In genomic region chr4:111477507-111477906, GRCm38 (mm10) we compare ENCODE assay signal across 21 mouse cellular contexts.
A peak's percentile ranks its signal among the peaks of the same experiment; 100 is the strongest.
DNase-seq lines count a peak whose midpoint lies in the region; ATAC-seq and TF ChIP-seq lines count a peak whose summit lies in the region.
"Had no signal": no experiment of that assay in that cellular context is flagged by ENCODE, and none has a peak within 500 bp of the region (broad histone marks: within the 10 kb centered on the region; RNA-seq: fewer than 3 reads in every experiment).

No protein-coding gene starts in this region.

- peak; percentile 60 for ATAC-seq in forebrain, postnatal 0 days
- ATAC-seq in forebrain, embryonic 12.5 days (ENCODE audit: low FRiP score): no peak
- ATAC-seq in intestine, postnatal 0 days: 0 out of 2 replicates have a peak, but pooled peaks have one; percentile 22
- no peak for ATAC-seq in intestine, embryonic 16.5 days
- no peak for ATAC-seq in midbrain, embryonic 11.5 days (ENCODE audit: low FRiP score)
- ATAC-seq in midbrain, embryonic 15.5 days (replicated peaks): no peak
- no peak for ATAC-seq in activated CD4-positive, CD25-positive, alpha-beta regulatory T cell, adult 4 months
- ATAC-seq: forebrain, embryonic 15.5 days had no signal

- no peak for TF ChIP-seq CTCF in forebrain, postnatal 0 days (IDR thresholded peaks at IDR 0.05; ENCODE audit: low read depth)
- TF ChIP-seq CTCF in intestine, postnatal 0 days (IDR thresholded peaks at IDR 0.05; ENCODE audit: low read depth): 0 out of 2 replicates have a peak, but pooled peaks have one; percentile 10

- H3K9ac ChIP-seq in forebrain, postnatal 0 days: no peak overlapping the region
- H3K9ac ChIP-seq in forebrain, embryonic 12.5 days: no peak overlapping the region
- no peak overlapping the region for H3K9ac ChIP-seq in intestine, postnatal 0 days (ENCODE audit: low read depth, low read length)
- H3K9ac ChIP-seq in intestine, embryonic 16.5 days (ENCODE audit: low read depth, low read length): no peak overlapping the region
- no peak overlapping the region for H3K9ac ChIP-seq in midbrain, embryonic 11.5 days (ENCODE audit: low read length)
- no peak overlapping the region for H3K9ac ChIP-seq in midbrain, embryonic 15.5 days
- H3K9ac ChIP-seq: embryonic facial prominence, embryonic 13.5 days; embryonic facial prominence, embryonic 15.5 days; forebrain, embryonic 15.5 days had no signal

- 23% methylated on average over 4 of the region's 4 CpGs for WGBS in forebrain, postnatal 0 days
- 21% methylated on average over 4 of the region's 4 CpGs for WGBS in forebrain, embryonic 12.5 days
- 46% methylated on average over 4 of the region's 4 CpGs for WGBS in intestine, postnatal 0 days
- 49% methylated on average over 4 of the region's 4 CpGs for WGBS in intestine, embryonic 16.5 days
- WGBS in midbrain, embryonic 11.5 days: 19% methylated on average over 4 of the region's 4 CpGs
- 30% methylated on average over 4 of the region's 4 CpGs for WGBS in midbrain, embryonic 15.5 days

- H3K4me1 ChIP-seq in forebrain, postnatal 0 days (ENCODE audit: insufficient read depth): no peaks in the 10 kb centered on the region
- peaks cover 23% of the 10 kb centered on the region for H3K4me1 ChIP-seq in forebrain, embryonic 12.5 days
- no peaks in the 10 kb centered on the region for H3K4me1 ChIP-seq in intestine, postnatal 0 days (replicated peaks; ENCODE audit: control insufficient read depth, insufficient read depth, low read length)
- H3K4me1 ChIP-seq in intestine, embryonic 16.5 days (ENCODE audit: control insufficient read depth, insufficient read depth, low read length): no peaks in the 10 kb centered on the region
- peaks cover 10% of the 10 kb centered on the region for H3K4me1 ChIP-seq in midbrain, embryonic 11.5 days (ENCODE audit: control insufficient read depth, insufficient read depth, low read length)
- H3K4me1 ChIP-seq in midbrain, embryonic 15.5 days: peaks cover 16% of the 10 kb centered on the region

- H3K27ac ChIP-seq in forebrain, postnatal 0 days (ENCODE audit: low read depth, low read length): no peak overlapping the region
- H3K27ac ChIP-seq in forebrain, embryonic 12.5 days: no peak overlapping the region
- no peak overlapping the region for H3K27ac ChIP-seq in intestine, postnatal 0 days (ENCODE audit: low read depth, low read length)
- H3K27ac ChIP-seq in intestine, embryonic 16.5 days (ENCODE audit: low read length): no peak overlapping the region
- no peak overlapping the region for H3K27ac ChIP-seq in midbrain, embryonic 11.5 days (ENCODE audit: low read depth, low read length)
- H3K27ac ChIP-seq in midbrain, embryonic 15.5 days: no peak overlapping the region
- H3K27ac ChIP-seq: embryonic facial prominence, embryonic 13.5 days; embryonic facial prominence, embryonic 15.5 days; forebrain, embryonic 10.5 days; forebrain, embryonic 15.5 days had no signal

- H3K9me3 ChIP-seq in forebrain, postnatal 0 days (ENCODE audit: low read length): no peaks in the 10 kb centered on the region
- no peaks in the 10 kb centered on the region for H3K9me3 ChIP-seq in forebrain, embryonic 12.5 days
- no peaks in the 10 kb centered on the region for H3K9me3 ChIP-seq in intestine, postnatal 0 days (ENCODE audit: control insufficient read depth)
- no peaks in the 10 kb centered on the region for H3K9me3 ChIP-seq in intestine, embryonic 16.5 days (ENCODE audit: control insufficient read depth, low read length)
- H3K9me3 ChIP-seq in midbrain, embryonic 11.5 days (ENCODE audit: control insufficient read depth, low read length): no peaks in the 10 kb centered on the region
- H3K9me3 ChIP-seq in midbrain, embryonic 15.5 days: no peaks in the 10 kb centered on the region
- H3K9me3 ChIP-seq: embryonic facial prominence, embryonic 13.5 days; embryonic facial prominence, embryonic 15.5 days; forebrain, embryonic 10.5 days; forebrain, embryonic 15.5 days had no signal

- no peaks in the 10 kb centered on the region for H3K36me3 ChIP-seq in forebrain, postnatal 0 days (ENCODE audit: insufficient read depth)
- no peaks in the 10 kb centered on the region for H3K36me3 ChIP-seq in forebrain, embryonic 12.5 days (replicated peaks)
- H3K36me3 ChIP-seq in intestine, postnatal 0 days (ENCODE audit: control insufficient read depth, insufficient read depth): no peaks in the 10 kb centered on the region
- no peaks in the 10 kb centered on the region for H3K36me3 ChIP-seq in intestine, embryonic 16.5 days (ENCODE audit: control insufficient read depth, insufficient read depth, low read length)
- no peaks in the 10 kb centered on the region for H3K36me3 ChIP-seq in midbrain, embryonic 11.5 days (ENCODE audit: control insufficient read depth, insufficient read depth, low read length)
- H3K36me3 ChIP-seq in midbrain, embryonic 15.5 days (replicated peaks): no peaks in the 10 kb centered on the region
- H3K36me3 ChIP-seq: embryonic facial prominence, embryonic 13.5 days; embryonic facial prominence, embryonic 15.5 days; forebrain, embryonic 10.5 days; forebrain, embryonic 15.5 days had no signal

- H3K4me3 ChIP-seq in forebrain, postnatal 0 days (ENCODE audit: low read depth, low read length): no peak overlapping the region
- H3K4me3 ChIP-seq in forebrain, embryonic 12.5 days (replicated peaks): no peak overlapping the region
- H3K4me3 ChIP-seq in intestine, postnatal 0 days (ENCODE audit: low read depth, low read length): no peak overlapping the region
- H3K4me3 ChIP-seq in intestine, embryonic 16.5 days (ENCODE audit: low read length): no peak overlapping the region
- no peak overlapping the region for H3K4me3 ChIP-seq in midbrain, embryonic 11.5 days (ENCODE audit: low read depth, low read length)
- H3K4me3 ChIP-seq in midbrain, embryonic 15.5 days: no peak overlapping the region
- H3K4me3 ChIP-seq: embryonic facial prominence, embryonic 13.5 days; embryonic facial prominence, embryonic 15.5 days; erythroblast, embryonic 14.5 days; forebrain, embryonic 10.5 days; forebrain, embryonic 15.5 days had no signal

- no peak overlapping the region for H3K4me2 ChIP-seq in forebrain, postnatal 0 days (ENCODE audit: low read depth)
- no peak overlapping the region for H3K4me2 ChIP-seq in forebrain, embryonic 12.5 days
- no peak overlapping the region for H3K4me2 ChIP-seq in intestine, postnatal 0 days (replicated peaks; ENCODE audit: low read depth)
- no peak overlapping the region for H3K4me2 ChIP-seq in intestine, embryonic 16.5 days (ENCODE audit: low read depth, low read length)
- no peak overlapping the region for H3K4me2 ChIP-seq in midbrain, embryonic 11.5 days
- H3K4me2 ChIP-seq in midbrain, embryonic 15.5 days: no peak overlapping the region
- H3K4me2 ChIP-seq: embryonic facial prominence, embryonic 13.5 days; embryonic facial prominence, embryonic 15.5 days; forebrain, embryonic 15.5 days had no signal

- no peaks in the 10 kb centered on the region; the same call in 1 of the 2 replicates for H3K27me3 ChIP-seq in forebrain, postnatal 0 days (ENCODE audit: insufficient read depth, low read length)
- peaks cover 34% of the 10 kb centered on the region for H3K27me3 ChIP-seq in forebrain, embryonic 12.5 days
- H3K27me3 ChIP-seq in intestine, postnatal 0 days (replicated peaks; ENCODE audit: control insufficient read depth, insufficient read depth, low read length): no peaks in the 10 kb centered on the region
- no peaks in the 10 kb centered on the region for H3K27me3 ChIP-seq in intestine, embryonic 16.5 days (replicated peaks; ENCODE audit: control insufficient read depth, insufficient read depth, low read length)
- H3K27me3 ChIP-seq in midbrain, embryonic 11.5 days (ENCODE audit: control insufficient read depth, insufficient read depth, low read length): no peaks in the 10 kb centered on the region; the same call in 1 of the 2 replicates
- 0 out of 2 replicates have a peak, but pooled peaks cover 4% of the 10 kb centered on the region for H3K27me3 ChIP-seq in midbrain, embryonic 15.5 days (replicated peaks)
- H3K27me3 ChIP-seq: embryonic facial prominence, embryonic 13.5 days; embryonic facial prominence, embryonic 15.5 days; forebrain, embryonic 15.5 days had no signal

- DNase-seq in forebrain, postnatal 0 days: no peak
- DNase-seq in midbrain, embryonic 11.5 days (ENCODE audit: low spot score, missing footprints): peak; percentile 54
- DNase-seq: adrenal gland, adult 8-10 months; adrenal gland, postnatal 14 days; cerebellum, adult 11 months; cerebellum, adult 18-20 months; cerebellum, adult 8-10 months; cerebellum, adult 9-11 months; cerebellum, postnatal 14 days; cerebellum, postnatal 36 days; embryo, embryonic 11 days had no signal

Comparison
In these comparisons a context has a peak if more than half of its experiments do, and no peak if none do; other contexts are left out.
1. ATAC-seq: peak in forebrain, postnatal 0 days (single experiment) and intestine, postnatal 0 days (single experiment); none in forebrain, embryonic 12.5 days (single experiment), intestine, embryonic 16.5 days (single experiment), midbrain, embryonic 11.5 days (single experiment), midbrain, embryonic 15.5 days (single experiment) and activated CD4-positive, CD25-positive, alpha-beta regulatory T cell, adult 4 months (single experiment).